Mouse (Mus musculus): Measurements from ENCODE around the gene C2cd2l.

- TF ChIP-seq CTCF (conservative IDR thresholded peaks at IDR 0.05; ENCODE audit: insufficient read depth, insufficient read length, low read depth, low read length) (no peak), POLR2A (IDR thresholded peaks at IDR 0.05; ENCODE audit: low read depth, low read length) (no peak)
These were observed 51.7 kb downstream of the C2cd2l start, which contains the start of gene Nlrx1 for GRCm38 (mm10) chr9:44268432-44268831.

Data from kidney, adult 2 months (tissue).